Mouse (Mus musculus) midbrain, embryonic 13.5 days (tissue): Measurements from ENCODE around the gene Rtn4rl1. TPM values are rescaled to one million over a fixed set of nuclear protein-coding genes. Genes with fewer than 3 reads are reported as not detected.
A peak's percentile ranks its signal among the peaks of the same experiment; 100 is the strongest.
"Not testable (repeated sequence)": the region's sequence is repeated elsewhere in the genome, so short reads cannot be mapped to it uniquely, and the experiment has no call there.

ENCODE experiments used
- ATAC-seq: fragments of 200-750 bp; cut with Nextera tagmentation; 2 replicates; pipeline ENCODE4 v1.8.0; 2017; ENCODE audit warnings: mild to moderate bottlenecking, moderate TSS enrichment, moderate library complexity
- H3K27ac ChIP-seq: fragments of 300-500 bp; sonication (generic); 2 replicates; pipeline ENCODE4 v1.5.1; 2015; ENCODE audit warnings: inconsistent platforms, mild to moderate bottlenecking, moderate library complexity
- H3K27me3 ChIP-seq: fragments of 300-500 bp; sonication (generic); 2 replicates; pipeline ENCODE4 v1.6.1; 2015; ENCODE audit warnings: mild to moderate bottlenecking, inconsistent platforms
- H3K36me3 ChIP-seq: fragments of 300-500 bp; sonication (generic); 2 replicates; pipeline ENCODE4 v1.6.1; 2015; ENCODE audit warnings: mild to moderate bottlenecking, inconsistent platforms
- H3K4me1 ChIP-seq: fragments of 300-500 bp; sonication (generic); replicated peaks from 2 replicates; pipeline ENCODE4 v1.6.1; 2015; ENCODE audit warnings: inconsistent platforms
- H3K4me2 ChIP-seq: fragments of 300-500 bp; sonication (generic); replicated peaks from 2 replicates; pipeline ENCODE4 v1.6.1; 2015; ENCODE audit warnings: moderate library complexity, mild to moderate bottlenecking, inconsistent platforms
- H3K4me3 ChIP-seq: fragments of 300-500 bp; sonication (generic); replicated peaks from 2 replicates; pipeline ENCODE4 v1.5.1; 2015; ENCODE audit warnings: mild to moderate bottlenecking, inconsistent platforms
- H3K9ac ChIP-seq: fragments of 300-500 bp; sonication (generic); replicated peaks from 2 replicates; pipeline ENCODE4 v1.6.1; 2015; ENCODE audit warnings: mild to moderate bottlenecking, inconsistent platforms
- H3K9me3 ChIP-seq: fragments of 300-500 bp; sonication (generic); 2 replicates; pipeline ENCODE4 v1.6.1; 2016; ENCODE audit warnings: mild to moderate bottlenecking, inconsistent platforms
- WGBS: fragments of 180-500 bp; shearing (Covaris S2); methylation state at CpG from one replicate; pipeline ENCODE4 v1.1.7; 2015; 5-methylcytosine and 5-hydroxymethylcytosine counted together
- polyA plus RNA-seq: library from polyadenylated mRNA; unstranded; fragments of >200 nt; fragmentation: Nextera tagmentation; extraction: Ambion mirVana; gene quantifications from 2 replicates; pipeline ENCODE4 v1.2.1, GENCODE M21; 2015

Gene Rtn4rl1
- polyA plus RNA-seq, 1 experiment from 2014 or later = 12.7 TPM

GRCm38 (mm10) chr11:75279013-75279341 lies 85.4 kb downstream of the Rtn4rl1 start:
- H3K27me3 ChIP-seq = peaks cover 35% of the 10 kb centered on the region
- 12% methylated on average over 4 of the region's 4 CpGs for WGBS
- H3K9ac ChIP-seq = no peak overlapping the region; the same call in 1 of the 2 replicates
- H3K36me3 ChIP-seq = no peaks in the 10 kb centered on the region
- peak overlapping the region; percentile 2; the same call in 1 of the 2 replicates for H3K27ac ChIP-seq
- peak; percentile 16; the same call in 1 of the 2 replicates for ATAC-seq
- peak overlapping the region; percentile 48 for H3K4me2 ChIP-seq
- H3K4me3 ChIP-seq = peak overlapping the region; percentile 13; the same call in 1 of the 2 replicates
- peaks cover 71% of the 10 kb centered on the region for H3K4me1 ChIP-seq
- H3K9me3 ChIP-seq = no peaks in the 10 kb centered on the region

GRCm38 (mm10) chr11:75279342-75280065 lies 85.9 kb downstream of the Rtn4rl1 start:
- ATAC-seq = peak; percentile 28
- WGBS = 3% methylated on average over 16 of the region's 16 CpGs
- Histone ChIP-seq H3K4me3 (peak overlapping the region; percentile 13; the same call in 1 of the 2 replicates), H3K4me2 (peak overlapping the region; percentile 48), H3K27ac (peak overlapping the region; percentile 56), H3K4me1 (peaks cover 66% of the 10 kb centered on the region), H3K9ac (peak overlapping the region; percentile 49), H3K27me3 (peaks cover 35% of the 10 kb centered on the region), H3K36me3 (no peaks in the 10 kb centered on the region), H3K9me3 (no peaks in the 10 kb centered on the region)

- H3K9me3 ChIP-seq = no peaks in the 10 kb centered on the region
- H3K9ac ChIP-seq = 0 out of 2 replicates have a peak overlapping the region, but pooled peaks have one; percentile 49
- no peak; the same call in 1 of the 2 replicates for ATAC-seq
- WGBS = 47% methylated on average over 5 of the region's 5 CpGs
- H3K4me3 ChIP-seq = no peak overlapping the region
- peaks cover 35% of the 10 kb centered on the region for H3K27me3 ChIP-seq
- peak overlapping the region; percentile 48; the same call in 1 of the 2 replicates for H3K4me2 ChIP-seq
- H3K27ac ChIP-seq = no peak overlapping the region
- H3K36me3 ChIP-seq = no peaks in the 10 kb centered on the region
- peaks cover 61% of the 10 kb centered on the region for H3K4me1 ChIP-seq
Observed at GRCm38 (mm10) chr11:75280066-75280410, 86.5 kb downstream of the Rtn4rl1 start.

GRCm38 (mm10) chr11:75280435-75281001 lies 86.9 kb downstream of the Rtn4rl1 start:
- H3K9ac ChIP-seq = 0 out of 2 replicates have a peak overlapping the region, but pooled peaks have one; percentile 40
- H3K4me1 ChIP-seq = peaks cover 56% of the 10 kb centered on the region
- 0 out of 2 replicates have a peak overlapping the region, but pooled peaks have one; percentile 3 for H3K27ac ChIP-seq
- ATAC-seq = no peak
- no peak overlapping the region for H3K4me2 ChIP-seq
- WGBS = 56% methylated on average over 5 of the region's 5 CpGs
- H3K4me3 ChIP-seq = no peak overlapping the region
- H3K9me3 ChIP-seq = no peaks in the 10 kb centered on the region
- peaks cover 35% of the 10 kb centered on the region for H3K27me3 ChIP-seq
- H3K36me3 ChIP-seq = no peaks in the 10 kb centered on the region

GRCm38 (mm10) chr11:75281380-75282256 lies 88.0 kb downstream of the Rtn4rl1 start:
- Histone ChIP-seq H3K27me3 (peaks cover 39% of the 10 kb centered on the region), H3K27ac (peak overlapping the region; percentile 45; the same call in 1 of the 2 replicates), H3K9ac (peak overlapping the region; percentile 40; the same call in 1 of the 2 replicates), H3K4me1 (peaks cover 55% of the 10 kb centered on the region), H3K4me2 (peak overlapping the region; percentile 44), H3K36me3 (no peaks in the 10 kb centered on the region), H3K9me3 (no peaks in the 10 kb centered on the region), H3K4me3 (peak overlapping the region; percentile 16; the same call in 1 of the 2 replicates)
- 6% methylated on average over 29 of the region's 29 CpGs for WGBS
- 0 out of 2 replicates have a peak, but pooled peaks have one; percentile 41 for ATAC-seq

GRCm38 (mm10) chr11:75282496-75283120 lies 89.0 kb downstream of the Rtn4rl1 start:
- H3K27me3 ChIP-seq = peaks cover 39% of the 10 kb centered on the region
- H3K27ac ChIP-seq = no peak overlapping the region
- H3K9me3 ChIP-seq = no peaks in the 10 kb centered on the region
- peak overlapping the region; percentile 44 for H3K4me2 ChIP-seq
- peaks cover 55% of the 10 kb centered on the region for H3K4me1 ChIP-seq
- 0 out of 2 replicates have a peak overlapping the region, but pooled peaks have one; percentile 23 for H3K9ac ChIP-seq
- WGBS = 7% methylated on average over 13 of the region's 13 CpGs
- H3K4me3 ChIP-seq = no peak overlapping the region
- no peaks in the 10 kb centered on the region for H3K36me3 ChIP-seq
- no peak for ATAC-seq

GRCm38 (mm10) chr11:75283784-75284183 lies 90.2 kb downstream of the Rtn4rl1 start:
- not testable (repeated sequence) for H3K4me3 ChIP-seq, H3K9ac ChIP-seq, H3K27ac ChIP-seq, H3K9me3 ChIP-seq, ATAC-seq, H3K4me2 ChIP-seq, H3K36me3 ChIP-seq
- Histone ChIP-seq H3K27me3 (peaks cover 39% of the 10 kb centered on the region), H3K4me1 (peaks cover 45% of the 10 kb centered on the region)
- WGBS = 66% methylated on average over 3 of the region's 3 CpGs

GRCm38 (mm10) chr11:75285893-75286467 lies 92.4 kb downstream of the Rtn4rl1 start:
- Histone ChIP-seq H3K4me2 (no peak overlapping the region), H3K36me3 (no peaks in the 10 kb centered on the region), H3K9me3 (no peaks in the 10 kb centered on the region), H3K9ac (no peak overlapping the region), H3K4me1 (peaks cover 39% of the 10 kb centered on the region), H3K27me3 (peaks cover 32% of the 10 kb centered on the region), H3K4me3 (no peak overlapping the region), H3K27ac (no peak overlapping the region)
- ATAC-seq = no peak
- 50% methylated on average over 4 of the region's 4 CpGs for WGBS

- Histone ChIP-seq H3K27me3 (peaks cover 23% of the 10 kb centered on the region), H3K4me2 (no peak overlapping the region), H3K27ac (no peak overlapping the region), H3K9me3 (no peaks in the 10 kb centered on the region), H3K4me1 (peaks cover 39% of the 10 kb centered on the region), H3K9ac (no peak overlapping the region), H3K36me3 (no peaks in the 10 kb centered on the region), H3K4me3 (no peak overlapping the region)
- no peak for ATAC-seq
- WGBS = 88% methylated on average over 4 of the region's 4 CpGs
Observed at GRCm38 (mm10) chr11:75286868-75287267, 93.3 kb downstream of the Rtn4rl1 start.

- Histone ChIP-seq H3K9ac (no peak overlapping the region), H3K4me2 (no peak overlapping the region), H3K27ac (no peak overlapping the region), H3K36me3 (no peaks in the 10 kb centered on the region), H3K9me3 (no peaks in the 10 kb centered on the region), H3K4me3 (no peak overlapping the region), H3K4me1 (peaks cover 39% of the 10 kb centered on the region), H3K27me3 (peaks cover 13% of the 10 kb centered on the region)
- WGBS = 77% methylated on average over 10 of the region's 10 CpGs
- ATAC-seq = no peak
Observed at GRCm38 (mm10) chr11:75287940-75288339, 94.4 kb downstream of the Rtn4rl1 start.

GRCm38 (mm10) chr11:75288517-75288916 lies 94.9 kb downstream of the Rtn4rl1 start:
- 95% methylated on average over 8 of the region's 8 CpGs for WGBS
- H3K4me2 ChIP-seq = no peak overlapping the region

More at GRCm38 (mm10) chr11:75288517-75288916, 94.9 kb downstream of the Rtn4rl1 start:
- Histone ChIP-seq H3K27ac (no peak overlapping the region), H3K27me3 (peaks cover 7% of the 10 kb centered on the region), H3K4me3 (no peak overlapping the region), H3K9me3 (no peaks in the 10 kb centered on the region), H3K4me1 (peaks cover 41% of the 10 kb centered on the region), H3K9ac (no peak overlapping the region), H3K36me3 (no peaks in the 10 kb centered on the region)
- no peak for ATAC-seq
